11 mouse cellular contexts compared by ENCODE assay signal in the genomic region with DNA sequence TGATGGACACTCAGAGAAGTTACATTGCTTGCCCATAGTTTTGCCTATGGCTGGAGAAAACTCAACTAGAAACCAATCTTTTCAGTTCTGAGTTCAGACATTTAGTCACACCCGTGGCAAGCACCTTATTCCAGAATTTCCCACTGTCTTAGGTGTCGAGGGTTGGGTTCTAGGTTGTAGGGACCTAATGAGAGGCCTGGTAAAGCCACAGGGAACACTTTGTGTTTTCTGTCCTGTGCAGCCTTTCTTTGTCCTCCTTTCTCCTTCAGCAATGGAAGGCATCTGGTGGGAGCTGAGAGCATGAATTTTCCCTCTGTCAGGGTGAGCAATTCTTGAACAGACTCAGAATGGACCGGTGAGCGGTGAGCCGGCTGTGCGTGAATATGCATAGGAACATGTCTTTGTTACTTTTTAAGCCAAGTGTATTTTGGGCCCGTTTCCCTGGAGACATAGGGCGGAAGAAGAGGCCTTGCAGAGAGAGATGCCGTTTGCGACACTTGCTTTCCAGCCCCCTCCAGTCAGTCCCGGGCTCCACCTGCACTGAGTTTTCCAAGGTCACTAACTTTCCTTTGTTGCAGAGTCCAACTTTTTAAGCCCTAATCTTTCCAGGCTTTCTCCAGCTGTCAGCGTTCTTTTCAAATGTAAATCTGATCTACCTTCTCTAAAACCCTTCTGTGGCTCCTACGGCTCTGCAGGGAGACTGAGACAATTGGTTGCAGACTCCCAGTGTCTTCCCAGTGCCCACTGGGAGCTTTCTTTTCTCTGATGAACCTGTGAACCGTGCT. TPM values are rescaled to one million over a fixed set of nuclear protein-coding genes. Genes with fewer than 3 reads are reported as not detected.
DNase-seq lines count a peak whose midpoint lies in the region; ATAC-seq and TF ChIP-seq lines count a peak whose summit lies in the region.
"Had no signal": no experiment of that assay in that cellular context is flagged by ENCODE, and none has a peak within 500 bp of the region (broad histone marks: within the 10 kb centered on the region; RNA-seq: fewer than 3 reads in every experiment).

No protein-coding gene starts in this region.

- 45% methylated on average over 14 of the region's 14 CpGs for WGBS in liver, postnatal 0 days (ENCODE audit: insufficient replicate concordance)
- 29% methylated on average over 14 of the region's 14 CpGs for WGBS in heart, embryonic 11.5 days (ENCODE audit: insufficient replicate concordance)

- no peak overlapping the region for H3K9ac ChIP-seq in liver, postnatal 0 days (replicated peaks)
- H3K9ac ChIP-seq in heart, embryonic 11.5 days (ENCODE audit: low read depth, low read length), result no peak overlapping the region
- H3K9ac ChIP-seq: kidney, embryonic 15.5 days had no signal

- no peaks in the 10 kb centered on the region for H3K36me3 ChIP-seq in liver, postnatal 0 days (replicated peaks; ENCODE audit: insufficient read depth, low read length)
- H3K36me3 ChIP-seq in heart, embryonic 11.5 days (ENCODE audit: control insufficient read depth, insufficient read depth, low read length), result no peaks in the 10 kb centered on the region
- H3K36me3 ChIP-seq: kidney, embryonic 15.5 days had no signal

- no peaks in the 10 kb centered on the region for H3K27me3 ChIP-seq in liver, postnatal 0 days (ENCODE audit: insufficient read depth, low read length)
- no peaks in the 10 kb centered on the region for H3K27me3 ChIP-seq in heart, embryonic 11.5 days (ENCODE audit: control insufficient read depth, insufficient read depth, low read length)
- H3K27me3 ChIP-seq: kidney, embryonic 15.5 days had no signal

- H3K27ac ChIP-seq in liver, postnatal 0 days (ENCODE audit: low read depth), result no peak overlapping the region
- no peak overlapping the region for H3K27ac ChIP-seq in heart, embryonic 11.5 days (ENCODE audit: low read depth, low read length)
- H3K27ac ChIP-seq: gastrocnemius, adult 2 months; kidney, embryonic 15.5 days had no signal

- H3K9me3 ChIP-seq in liver, postnatal 0 days (ENCODE audit: low read length), result no peaks in the 10 kb centered on the region
- no peaks in the 10 kb centered on the region for H3K9me3 ChIP-seq in heart, embryonic 11.5 days (replicated peaks; ENCODE audit: control insufficient read depth, low read length)
- H3K9me3 ChIP-seq: kidney, embryonic 15.5 days had no signal

- H3K4me1 ChIP-seq in liver, postnatal 0 days (ENCODE audit: insufficient read depth), result no peaks in the 10 kb centered on the region
- H3K4me1 ChIP-seq in heart, embryonic 11.5 days (ENCODE audit: control insufficient read depth, insufficient read depth, low read length), result no peaks in the 10 kb centered on the region

- H3K4me3 ChIP-seq in liver, postnatal 0 days (ENCODE audit: low read depth, low read length), result no peak overlapping the region
- no peak overlapping the region for H3K4me3 ChIP-seq in heart, embryonic 11.5 days (ENCODE audit: low read depth, low read length)
- H3K4me3 ChIP-seq: gastrocnemius, adult 2 months; kidney, embryonic 15.5 days had no signal

- DNase-seq in kidney, postnatal 4 days, result peak; percentile 24 to 39
- DNase-seq in kidney, adult 9 months, result no peak
- DNase-seq in embryo, embryonic 10.5 days (ENCODE audit: low spot score), result peak; percentile 84
- peak; percentile 67 to 82 for DNase-seq in frontal cortex, postnatal 36 days (ENCODE audit: low spot score in 2 of 2)
- peak; percentile 78 to 91 for DNase-seq in right cerebral cortex, postnatal 10 days (ENCODE audit: low spot score in 2 of 2)
- DNase-seq in liver, postnatal 0 days, result no peak
- DNase-seq: gastrocnemius, adult 2 months had no signal

- no peak overlapping the region for H3K4me2 ChIP-seq in liver, postnatal 0 days (ENCODE audit: low read depth, low read length)
- no peak overlapping the region for H3K4me2 ChIP-seq in heart, embryonic 11.5 days
- H3K4me2 ChIP-seq: kidney, embryonic 15.5 days had no signal

- no peak for TF ChIP-seq CTCF in liver, postnatal 0 days (IDR thresholded peaks at IDR 0.05; ENCODE audit: low read depth)

- TF ChIP-seq EP300 in liver, postnatal 0 days (IDR thresholded peaks at IDR 0.05; ENCODE audit: low read depth), result no peak

- no peak for ATAC-seq in CD4-positive, CD25-positive, alpha-beta regulatory T cell, adult 4 months
- no peak for ATAC-seq in liver, postnatal 0 days
- no peak for ATAC-seq in heart, embryonic 11.5 days (replicated peaks; ENCODE audit: insufficient number of reproducible peaks, low FRiP score, low TSS enrichment)

RNA-seq across cellular contexts. Expression of a gene that starts 30.0 kb away (rescaled TPM):
- polyA plus RNA-seq in CD4-positive, CD25-positive, alpha-beta regulatory T cell, adult 4 months (2017; shearing (Covaris generic)), result not detected
- polyA plus RNA-seq in liver, postnatal 0 days (2015; fragmentation: Nextera tagmentation; extraction: Ambion mirVana), result not detected in 2 replicates
- 0.30 and 0.48 TPM in 2 replicates for polyA plus RNA-seq in heart, embryonic 11.5 days (2014; fragmentation: Nextera tagmentation; extraction: Ambion mirVana)
- polyA plus RNA-seq: liver, embryonic 16.5 days had no signal

RNA-seq across cellular contexts. Expression of a gene that starts 33.4 kb away (rescaled TPM):
- polyA plus RNA-seq in CD4-positive, CD25-positive, alpha-beta regulatory T cell, adult 4 months (2017; shearing (Covaris generic)), result under 1 TPM; 0.13 to 0.48 TPM
- 0.09 and 0.18 TPM in 2 replicates for polyA plus RNA-seq in liver, postnatal 0 days (2015; fragmentation: Nextera tagmentation; extraction: Ambion mirVana)
- polyA plus RNA-seq in heart, embryonic 11.5 days (2014; fragmentation: Nextera tagmentation; extraction: Ambion mirVana), result not detected in 2 replicates
- polyA plus RNA-seq: liver, embryonic 16.5 days had no signal

RNA-seq across cellular contexts. Expression of a gene that starts 53.0 kb away (rescaled TPM):
- not detected for polyA plus RNA-seq in CD4-positive, CD25-positive, alpha-beta regulatory T cell, adult 4 months (2017; shearing (Covaris generic))
- polyA plus RNA-seq in liver, postnatal 0 days (2015; fragmentation: Nextera tagmentation; extraction: Ambion mirVana), result 0.07 and 0.12 TPM in 2 replicates
- 0.46 and 0.68 TPM in 2 replicates for polyA plus RNA-seq in heart, embryonic 11.5 days (2014; fragmentation: Nextera tagmentation; extraction: Ambion mirVana)

Comparison
In these comparisons a context has a peak if more than half of its experiments do, and no peak if none do; other contexts are left out.
1. DNase-seq: peak in kidney, postnatal 4 days (2 of 2), embryo, embryonic 10.5 days (single experiment), frontal cortex, postnatal 36 days (2 of 2) and right cerebral cortex, postnatal 10 days (2 of 2); none in kidney, adult 9 months (single experiment) and liver, postnatal 0 days (single experiment).